Mouse (Mus musculus) midbrain, postnatal 0 days (tissue): ENCODE results near the gene Hoxd9. TPM values are rescaled to one million over a fixed set of nuclear protein-coding genes. Genes with fewer than 3 reads are reported as not detected.
A peak's percentile ranks its signal among the peaks of the same experiment; 100 is the strongest.

Experiments used
- ATAC-seq: fragments of 200-750 bp; cut with Nextera tagmentation; 2 replicates; pipeline ENCODE4 v1.8.0; 2017; ENCODE audit warnings: moderate number of reproducible peaks, mild to moderate bottlenecking, moderate TSS enrichment, moderate library complexity; ENCODE audit not compliant: low FRiP score
- DNase-seq: peaks from one replicate; pipeline ENCODE4 v3.0.0-alpha.2; 2015; ENCODE audit warnings: low spot score
- H3K27ac ChIP-seq: fragments of 300-500 bp; sonication (generic); 2 replicates; pipeline ENCODE4 v1.5.1; 2014; ENCODE audit warnings: low read depth, mild to moderate bottlenecking, low read length, mixed read lengths
- H3K27me3 ChIP-seq: fragments of 300-500 bp; sonication (generic); 2 replicates; pipeline ENCODE4 v1.6.1; 2014; ENCODE audit warnings: low read length, control low read depth, mixed read lengths; ENCODE audit not compliant: insufficient read depth
- H3K36me3 ChIP-seq: fragments of 300-500 bp; sonication (generic); 2 replicates; pipeline ENCODE4 v1.6.1; 2014; ENCODE audit warnings: low read length, control low read depth, mixed read lengths; ENCODE audit not compliant: insufficient read depth
- H3K4me1 ChIP-seq: fragments of 300-500 bp; sonication (generic); 2 replicates; pipeline ENCODE4 v1.6.1; 2014; ENCODE audit warnings: mild to moderate bottlenecking, control low read depth, antibody characterized with exemption, low read length, mixed read lengths; ENCODE audit not compliant: insufficient read depth
- H3K4me2 ChIP-seq: fragments of 300-500 bp; sonication (generic); 2 replicates; pipeline ENCODE4 v1.6.1; 2014; ENCODE audit warnings: low read depth, mild to moderate bottlenecking, low read length, mixed read lengths; ENCODE audit not compliant: poor library complexity, severe bottlenecking
- H3K4me3 ChIP-seq: fragments of 300-500 bp; sonication (generic); 2 replicates; pipeline ENCODE4 v1.5.1; 2014; ENCODE audit warnings: low read depth, mild to moderate bottlenecking, low read length, moderate library complexity
- H3K9ac ChIP-seq: fragments of 300-500 bp; sonication (generic); replicated peaks from 2 replicates; pipeline ENCODE4 v1.6.1; 2014; ENCODE audit warnings: mild to moderate bottlenecking, low read length, moderate library complexity, mixed read lengths; ENCODE audit not compliant: poor library complexity, severe bottlenecking
- H3K9me3 ChIP-seq: fragments of 300-500 bp; sonication (generic); 2 replicates; pipeline ENCODE4 v1.6.1; 2016; ENCODE audit warnings: low read length, control low read depth
- CTCF ChIP-seq: IDR thresholded peaks from 2 replicates; pipeline ENCODE4 v1.5.1; 2016; ENCODE audit warnings: antibody characterized with exemption, mild to moderate bottlenecking
- WGBS: fragments of 180-500 bp; shearing (Covaris S2); extraction: QIAGEN DNeasy Blood & Tissue Kit; methylation state at CpG from one replicate; pipeline ENCODE4 v1.1.7; 2014; 5-methylcytosine and 5-hydroxymethylcytosine counted together
- polyA plus RNA-seq: library from polyadenylated mRNA; unstranded; fragments of >200 nt; fragmentation: Nextera tagmentation; extraction: Ambion mirVana; gene quantifications from 2 replicates; pipeline ENCODE4 v1.2.1, GENCODE M21; 2015
- total RNA-seq: library from RNA; depleted of rRNA; stranded (reverse); fragments of >200 nt; gene quantifications from 2 replicates; pipeline ENCODE4 v1.2.3, GENCODE M21; 2014

Hoxd9 gene
- total and polyA plus RNA-seq, 2 experiments from 2014 or later, result not detected

DNA sequence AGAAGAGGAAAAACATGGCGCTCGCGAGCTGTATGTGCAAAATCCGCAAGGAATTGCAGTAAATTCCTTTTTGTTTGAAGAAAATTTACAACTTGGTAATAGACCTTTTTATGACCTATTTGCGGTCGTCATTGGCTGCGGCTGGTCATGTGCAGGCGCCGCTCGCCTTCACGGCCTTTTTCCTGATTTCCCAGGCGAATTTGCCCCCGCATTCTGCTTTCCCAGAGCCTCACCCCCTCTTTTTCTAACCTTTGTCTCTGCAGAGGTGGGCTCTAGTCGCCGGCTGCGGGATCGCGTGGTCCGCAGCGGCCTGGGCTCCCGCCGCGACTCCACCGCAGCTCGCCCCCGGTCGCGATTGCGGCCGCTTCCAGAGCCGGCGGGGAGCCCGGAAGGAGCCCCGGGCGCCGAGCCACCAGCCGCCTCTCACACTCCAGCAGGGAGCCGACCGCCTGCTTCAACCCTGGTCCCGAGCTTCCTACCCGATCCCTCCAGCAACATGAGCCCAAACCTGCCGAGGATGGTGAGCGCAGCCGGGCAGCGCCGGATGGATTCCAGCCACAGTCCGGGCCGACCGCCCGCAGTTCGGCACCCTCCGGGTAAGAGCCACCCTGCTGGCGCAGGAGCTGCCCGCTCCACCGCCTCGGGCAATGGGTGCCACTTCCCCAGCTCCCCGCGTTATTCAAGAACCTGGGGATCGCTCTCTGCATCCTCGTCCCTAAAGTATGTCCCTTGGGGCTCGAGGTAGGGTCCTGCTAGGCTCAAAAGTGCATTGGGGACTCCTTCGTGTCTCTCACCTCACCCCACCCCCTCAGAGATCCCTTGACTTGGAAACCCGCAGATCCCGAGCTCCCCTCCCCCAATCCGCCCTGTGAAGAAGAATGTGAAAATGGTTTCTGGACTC, 14.4 kb downstream of the Hoxd9 start, which contains the start of the genes Hoxd3 and Hoxd4:
Gene Hoxd3 (plus strand): TSS at position 207 of the 901 bp plus-strand sequence.
Gene Hoxd4 (plus strand): TSS at position 209 of the 901 bp plus-strand sequence.
- no peak within 1 kb of the TSS for H3K27ac ChIP-seq
- no peak within 1 kb of the TSS for H3K9ac ChIP-seq
- H3K4me3 ChIP-seq, result peak within 1 kb of the TSS; percentile 19; the same call in 1 of the 2 replicates
- under 1% methylated on average over 65 of the region's 65 CpGs for WGBS
- no peaks in the 10 kb centered on the region for H3K36me3 ChIP-seq
- H3K4me2 ChIP-seq, result peak within 1 kb of the TSS; percentile 28; the same call in 1 of the 2 replicates
- peaks cover 92% of the 10 kb centered on the region for H3K27me3 ChIP-seq
- no peak for DNase-seq
- no peaks in the 10 kb centered on the region for H3K9me3 ChIP-seq
- no peak for ATAC-seq
- TF ChIP-seq CTCF, result no peak
- no peaks in the 10 kb centered on the region for H3K4me1 ChIP-seq

DNA sequence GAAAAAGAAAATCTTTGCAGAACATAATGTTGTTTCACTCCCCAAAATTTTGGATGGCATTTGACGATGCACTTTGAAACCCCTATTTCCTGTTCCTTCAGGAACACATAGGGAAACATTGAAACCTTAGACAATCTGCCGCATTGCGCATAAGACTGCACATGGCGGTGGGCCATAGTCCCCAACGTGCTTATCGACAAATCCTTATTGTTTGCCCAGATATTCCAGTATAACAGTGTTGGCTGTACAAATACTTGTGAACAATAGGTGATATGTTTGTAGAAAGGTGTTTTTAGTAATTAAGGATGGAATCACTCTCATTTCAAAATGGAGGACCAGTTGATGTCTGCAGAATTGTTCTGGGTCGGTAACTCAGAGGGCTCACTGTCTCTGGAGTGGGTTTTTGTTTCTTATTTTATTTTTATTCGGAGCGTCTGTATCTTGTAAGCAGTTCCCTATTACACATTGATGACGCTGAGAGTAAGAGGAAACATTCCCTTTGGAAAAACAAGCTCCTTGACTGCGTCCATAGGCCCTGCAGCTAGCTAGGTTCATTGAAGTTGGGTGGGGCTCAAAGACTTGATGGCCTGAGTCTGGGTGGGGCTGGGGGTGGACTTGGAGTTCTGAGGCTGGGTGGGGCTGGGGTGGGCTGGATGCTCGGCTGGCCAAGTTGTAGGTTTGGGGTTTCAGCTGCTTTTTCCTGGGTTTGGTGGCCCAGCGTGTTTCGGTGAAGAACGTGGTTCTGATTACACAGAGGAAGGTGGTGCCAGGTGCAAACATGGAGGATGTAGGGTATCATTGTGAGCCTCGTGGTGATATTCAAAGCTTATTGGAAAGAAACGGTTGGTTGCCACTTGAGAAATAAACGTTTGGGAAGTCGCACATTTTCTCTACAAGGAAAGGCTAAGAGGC, 16.0 kb downstream of the Hoxd9 start:
- H3K9ac ChIP-seq, result no peak overlapping the region
- 4% methylated on average over 19 of the region's 19 CpGs for WGBS
- H3K36me3 ChIP-seq, result no peaks in the 10 kb centered on the region
- no peaks in the 10 kb centered on the region for H3K4me1 ChIP-seq
- H3K27me3 ChIP-seq, result peaks cover 93% of the 10 kb centered on the region
- H3K9me3 ChIP-seq, result no peaks in the 10 kb centered on the region
- DNase-seq (no peak), ATAC-seq (no peak)
- H3K4me3 ChIP-seq, result no peak overlapping the region
- H3K4me2 ChIP-seq, result no peak overlapping the region
- no peak for TF ChIP-seq CTCF
- H3K27ac ChIP-seq, result no peak overlapping the region

- no peak overlapping the region for H3K4me2 ChIP-seq
- no peaks in the 10 kb centered on the region for H3K9me3 ChIP-seq
- no peak for TF ChIP-seq CTCF
- no peak overlapping the region for H3K4me3 ChIP-seq
- no peaks in the 10 kb centered on the region for H3K4me1 ChIP-seq
- H3K27ac ChIP-seq, result no peak overlapping the region
- WGBS, result 4% methylated on average over 18 of the region's 18 CpGs
- ATAC-seq (no peak), DNase-seq (no peak)
- no peaks in the 10 kb centered on the region for H3K36me3 ChIP-seq
- no peak overlapping the region for H3K9ac ChIP-seq
- H3K27me3 ChIP-seq, result peaks cover 93% of the 10 kb centered on the region
These were observed 16.7 kb downstream of the Hoxd9 start for GRCm38 (mm10) chr2:74714156-74714789.

DNA sequence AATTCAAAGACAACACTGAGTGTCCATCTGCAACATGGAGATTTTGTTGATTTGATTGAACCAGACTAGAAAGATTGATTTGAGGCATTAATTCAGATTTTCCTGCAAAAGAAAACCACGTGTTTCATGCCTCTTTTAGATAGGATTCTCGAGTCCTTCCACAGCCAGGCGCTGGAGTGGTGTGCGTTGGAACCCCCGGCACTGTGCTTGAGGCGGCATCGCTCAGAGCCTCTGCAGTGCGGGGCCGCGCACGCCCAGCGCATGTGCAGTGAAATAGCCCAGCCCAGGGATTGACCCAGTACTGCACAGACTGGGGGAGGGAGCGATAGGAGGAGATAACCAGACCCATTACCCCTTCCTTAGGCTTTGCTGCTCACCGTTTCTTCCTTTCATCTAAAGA, 17.4 kb downstream of the Hoxd9 start:
- no peak for ATAC-seq
- H3K4me3 ChIP-seq, result no peak overlapping the region

DNA sequence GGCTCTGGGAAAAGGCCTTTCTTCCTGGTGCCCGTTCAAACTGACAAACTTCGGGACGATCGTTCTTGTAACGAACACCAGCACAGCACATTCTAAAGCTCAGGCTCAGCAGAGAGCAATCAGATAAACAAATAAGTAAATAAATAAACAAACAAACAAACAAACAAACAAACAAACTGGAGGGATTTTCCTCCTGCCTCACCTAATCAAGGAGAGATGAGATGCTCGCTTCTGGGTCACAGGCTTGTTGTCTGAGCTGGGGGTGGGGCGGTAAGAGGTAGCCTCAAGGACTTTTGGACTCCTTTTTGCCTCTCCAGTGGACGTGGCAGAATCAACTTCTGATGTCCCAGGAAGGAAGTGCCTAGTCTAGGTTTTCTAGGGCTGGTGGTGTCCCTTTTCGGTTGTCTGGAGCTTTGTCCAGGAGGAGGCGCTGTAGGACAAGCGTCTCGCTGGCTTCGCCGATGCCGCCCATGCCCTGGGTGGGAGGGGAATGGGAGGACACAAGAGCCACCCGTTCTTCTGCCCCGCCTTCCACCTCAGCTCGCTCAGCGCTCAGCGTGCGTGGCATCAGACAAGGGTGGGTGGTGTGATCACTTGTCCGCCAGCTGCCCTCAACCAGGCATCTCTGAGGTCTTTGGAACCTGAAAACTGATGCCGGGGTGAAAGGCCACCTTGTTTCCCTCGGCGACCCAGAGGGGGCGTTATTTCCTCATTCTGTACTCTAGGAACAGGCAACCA, 18.1 kb downstream of the Hoxd9 start:
- DNase-seq (peak; percentile 92), ATAC-seq (0 out of 2 replicates have a peak, but pooled peaks have one; percentile 27)
- Histone ChIP-seq H3K4me2 (peak overlapping the region; percentile 41), H3K9me3 (no peaks in the 10 kb centered on the region), H3K4me1 (no peaks in the 10 kb centered on the region), H3K36me3 (no peaks in the 10 kb centered on the region), H3K4me3 (peak overlapping the region; percentile 12; the same call in 1 of the 2 replicates), H3K27me3 (peaks cover 91% of the 10 kb centered on the region), H3K9ac (no peak overlapping the region), H3K27ac (no peak overlapping the region)
- peak; percentile 85 for TF ChIP-seq CTCF
- 2% methylated on average over 26 of the region's 26 CpGs for WGBS

More for the DNA sequence above, 17.4 kb downstream of the Hoxd9 start:
- TF ChIP-seq CTCF, result no peak
- Histone ChIP-seq H3K4me2 (no peak overlapping the region), H3K9ac (no peak overlapping the region), H3K4me1 (no peaks in the 10 kb centered on the region), H3K9me3 (no peaks in the 10 kb centered on the region), H3K27me3 (peaks cover 93% of the 10 kb centered on the region), H3K36me3 (no peaks in the 10 kb centered on the region), H3K27ac (no peak overlapping the region)
- DNase-seq, result no peak
- WGBS, result 2% methylated on average over 14 of the region's 14 CpGs
